Mouse (Mus musculus): ENCODE measurements around the gene Abca16.

Gene Abca16

DNA sequence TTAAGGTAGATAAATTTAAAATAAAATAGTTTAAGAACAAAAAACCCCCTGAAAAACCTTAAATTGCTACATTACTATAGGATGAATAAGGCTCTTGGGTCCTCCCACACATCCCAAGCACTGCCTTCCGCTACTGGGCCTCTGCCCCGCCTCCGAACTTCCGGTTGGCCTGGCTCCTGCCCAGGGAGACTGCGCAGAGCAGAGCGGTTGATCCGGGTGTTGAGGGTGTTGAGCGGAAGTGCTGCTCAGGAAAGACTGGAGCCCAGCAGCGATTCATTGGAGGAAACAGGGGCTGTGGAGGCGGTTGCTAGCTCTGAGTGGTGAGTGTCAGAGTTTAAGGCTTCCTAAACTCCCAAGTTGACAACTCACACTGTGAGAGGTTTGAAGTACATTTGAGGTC is at the start of gene Abca16:
TSS of gene Abca16 (plus strand) at position 201 of the 400 bp plus-strand sequence.
- DNase-seq (ENCODE audit: low read depth, low spot score) = no peak

DNA sequence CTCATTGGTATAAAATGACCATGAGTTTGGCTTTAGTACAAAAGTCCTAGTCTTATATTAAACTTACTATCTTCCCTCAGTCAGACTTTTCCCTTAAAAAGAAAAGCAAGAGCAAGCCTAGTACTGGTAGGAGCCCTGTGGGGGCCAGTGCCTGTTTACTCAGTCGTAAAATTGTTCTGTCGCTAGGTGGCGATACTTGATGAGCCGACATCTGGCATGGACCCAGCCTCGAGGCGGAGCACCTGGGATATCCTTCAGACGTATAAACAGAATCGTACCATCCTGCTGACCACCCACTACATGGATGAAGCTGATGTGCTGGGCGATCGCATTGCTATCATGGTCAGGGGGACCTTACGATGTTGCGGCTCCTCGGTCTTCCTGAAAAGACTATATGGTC is 48.3 kb upstream of the Abca16 start:
- no peak for DNase-seq (ENCODE audit: low read depth, low spot score)

DNA sequence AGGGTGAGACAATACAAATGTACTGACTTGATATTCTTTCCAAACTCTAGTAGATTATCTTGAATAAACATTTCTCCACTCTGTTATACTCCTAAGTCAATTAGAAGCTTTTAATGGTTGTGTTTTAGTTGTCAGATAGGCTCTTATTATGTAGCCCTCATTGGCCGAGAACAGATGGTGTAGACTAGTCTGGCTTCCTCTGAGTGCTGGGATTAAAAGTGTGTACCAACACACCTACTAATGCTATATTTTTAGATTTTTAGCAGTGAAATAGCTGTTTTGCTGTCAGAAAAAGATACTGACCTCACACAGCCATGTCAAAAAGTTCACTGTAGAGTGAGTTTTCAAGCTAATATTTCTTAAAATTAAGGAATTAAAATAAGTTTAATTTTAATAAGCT is 2.9 kb downstream of the Abca16 start:
- DNase-seq (ENCODE audit: low read depth, low spot score) = no peak

DNA sequence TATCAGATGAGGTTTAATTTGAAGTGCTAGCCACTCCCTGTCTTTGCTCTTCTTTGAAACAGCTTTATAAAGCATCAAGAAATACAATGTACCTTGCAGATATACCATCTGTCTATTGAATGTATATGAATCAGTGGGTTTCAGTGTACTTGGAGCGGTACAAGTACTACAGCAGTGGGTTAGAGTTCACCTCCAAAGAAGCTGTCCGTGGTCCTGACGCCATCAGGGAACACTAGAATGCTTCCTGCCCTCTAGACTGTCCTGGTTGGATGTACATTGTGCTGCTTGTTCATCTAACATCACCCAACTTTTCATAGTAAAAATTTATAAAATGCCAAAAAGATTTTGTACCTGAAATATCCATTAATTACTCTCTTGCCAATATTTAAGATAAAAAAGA is 17.2 kb downstream of the Abca16 start:
- DNase-seq (ENCODE audit: low read depth, low spot score) = no peak

DNA sequence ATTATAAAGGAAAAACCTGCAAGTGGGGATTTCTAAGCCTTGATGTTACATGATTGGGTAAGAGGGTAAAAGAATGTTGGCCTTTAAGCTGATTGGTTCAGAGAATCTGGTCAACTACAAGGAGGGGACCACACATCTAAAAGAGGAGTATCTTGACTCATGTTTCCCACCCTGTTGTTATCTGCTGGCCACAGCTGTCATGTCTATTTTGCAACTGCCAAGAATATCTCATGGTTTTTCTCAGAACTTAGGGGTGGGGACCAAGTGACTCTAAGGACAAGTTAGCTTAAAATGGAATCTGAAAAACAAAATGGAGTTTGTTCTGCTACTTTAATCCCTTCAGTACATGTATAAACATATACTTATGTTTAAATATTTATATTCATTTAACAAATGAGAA is 22.0 kb downstream of the Abca16 start:
- no peak for DNase-seq (ENCODE audit: low read depth, low spot score)

GRCm38 (mm10) chr7:120503891-120504662 is 94.6 kb downstream of the Abca16 start:
- no peak for DNase-seq (ENCODE audit: low read depth, low spot score)

DNA sequence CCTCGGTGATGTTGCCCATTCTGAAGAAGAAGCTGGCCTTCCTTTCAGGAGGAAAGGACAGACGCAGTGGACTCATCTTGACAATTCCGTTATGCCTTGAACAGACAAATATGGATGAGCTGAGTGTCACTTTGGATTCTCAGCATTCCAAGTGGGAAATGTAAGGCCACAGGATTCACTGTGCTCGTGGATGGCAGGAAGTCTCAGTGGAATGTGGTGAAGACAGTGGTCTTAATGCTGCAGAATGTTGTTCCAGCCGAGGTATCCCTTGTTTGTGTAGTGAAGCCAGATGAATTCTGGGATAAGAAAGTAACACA is 95.2 kb downstream of the Abca16 start:
- no peak for DNase-seq (ENCODE audit: low read depth, low spot score)

GRCm38 (mm10) chr7:120534805-120535204 is 125.4 kb downstream of the Abca16 start:
- no peak for DNase-seq (ENCODE audit: low read depth, low spot score)

DNA sequence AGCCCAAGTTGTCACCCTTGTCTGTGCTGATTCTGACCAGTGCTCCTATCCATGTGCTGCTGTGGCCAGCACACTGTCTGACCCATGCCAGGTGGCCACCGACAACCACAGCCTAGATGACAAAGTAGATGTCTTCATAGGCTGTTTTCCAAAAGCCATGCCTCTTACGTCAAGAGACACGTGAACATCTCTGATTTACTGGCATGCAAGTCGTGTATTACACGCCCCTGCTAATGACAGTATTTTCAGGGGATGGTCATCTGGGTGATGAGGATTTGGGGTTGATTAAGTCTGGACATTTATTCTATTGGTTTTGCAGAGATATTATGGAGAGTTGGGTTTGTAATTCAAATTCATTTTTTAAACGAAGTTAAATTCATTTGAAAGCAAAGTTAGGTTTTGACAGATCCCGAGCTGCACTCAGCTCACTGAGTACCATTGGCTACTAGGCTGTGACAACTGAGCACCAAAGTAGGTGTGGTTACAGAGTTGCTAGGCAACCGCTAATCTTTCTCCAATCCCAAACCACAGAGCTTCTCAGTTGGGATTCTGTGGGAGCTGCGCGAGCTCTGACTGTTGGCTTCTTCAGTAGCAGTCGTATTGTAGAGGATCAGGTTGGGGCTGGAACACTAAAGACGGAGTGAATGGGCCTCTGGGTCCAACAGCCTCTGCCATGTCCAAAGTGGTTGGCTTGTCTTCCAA is 143.2 kb downstream of the Abca16 start:
- no peak for DNase-seq (ENCODE audit: low read depth, low spot score)

- no peak for DNase-seq (ENCODE audit: low read depth, low spot score)
Measured at GRCm38 (mm10) chr7:120553181-120553551, 143.7 kb downstream of the Abca16 start.

- DNase-seq (ENCODE audit: low read depth, low spot score) = no peak
Measured at GRCm38 (mm10) chr7:120567366-120567765, 157.9 kb downstream of the Abca16 start.

DNA sequence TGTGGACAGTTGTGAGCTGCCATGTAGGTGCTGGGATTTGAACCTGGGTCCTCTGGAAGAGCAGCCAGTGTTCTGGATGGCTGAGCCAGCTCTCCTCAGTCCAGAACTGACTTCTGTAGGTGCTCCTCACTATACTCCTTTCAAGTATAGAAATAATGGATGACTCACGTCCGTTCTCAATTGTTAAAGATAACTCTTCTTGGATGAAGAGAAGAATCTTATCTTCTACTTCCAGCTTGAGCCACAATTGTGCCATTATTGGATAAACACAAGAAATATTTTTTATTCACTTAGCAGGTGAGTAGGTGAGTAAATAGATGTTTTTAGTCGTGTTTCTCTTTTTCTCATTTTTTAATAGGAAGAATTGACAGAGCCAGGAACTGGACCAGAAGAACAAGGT is 167.1 kb downstream of the Abca16 start:
- no peak for DNase-seq (ENCODE audit: low read depth, low spot score)
